Mouse (Mus musculus) inflammation-experienced regulatory T-cells, adult 6 months (primary cell): ENCODE results near the gene Ankrd55. TPM values are rescaled to one million over a fixed set of nuclear protein-coding genes. Genes with fewer than 3 reads are reported as not detected.
A peak's percentile ranks its signal among the peaks of the same experiment; 100 is the strongest.

ENCODE experiments used
- ATAC-seq: one replicate; pipeline ENCODE4 v1.8.0; 2017
- polyA plus RNA-seq, 3 experiments: library from polyadenylated mRNA; unstranded; fragments of 100-300 nt; shearing (Covaris generic); gene quantifications; one replicate each; pipeline ENCODE4 v1.2.1; 2017

Ankrd55 gene
- polyA plus RNA-seq, 3 experiments from 2014 or later, result 2.7 to 11.6 (median 8.5) TPM

GRCm38 (mm10) chr13:112344270-112344864 lies 56.1 kb downstream of the Ankrd55 start:
- ATAC-seq, result no peak

- no peak for ATAC-seq
These were observed 57.3 kb downstream of the Ankrd55 start for GRCm38 (mm10) chr13:112345542-112345941.

- ATAC-seq, result no peak
These were observed 57.8 kb downstream of the Ankrd55 start for GRCm38 (mm10) chr13:112346031-112346430.

- no peak for ATAC-seq
These were observed 58.5 kb downstream of the Ankrd55 start for GRCm38 (mm10) chr13:112346659-112347142.

- no peak for ATAC-seq
These were observed 60.0 kb downstream of the Ankrd55 start for GRCm38 (mm10) chr13:112348250-112348649.

GRCm38 (mm10) chr13:112348896-112349484 lies 60.7 kb downstream of the Ankrd55 start:
- ATAC-seq, result no peak

GRCm38 (mm10) chr13:112349500-112349899 lies 61.2 kb downstream of the Ankrd55 start:
- ATAC-seq, result no peak

GRCm38 (mm10) chr13:112351943-112352342 lies 63.7 kb downstream of the Ankrd55 start:
- ATAC-seq, result no peak

GRCm38 (mm10) chr13:112354109-112354867 lies 66.0 kb downstream of the Ankrd55 start:
- no peak for ATAC-seq

- peak; percentile 56 for ATAC-seq
These were observed 66.7 kb downstream of the Ankrd55 start for GRCm38 (mm10) chr13:112354958-112355357.

- peak; percentile 52 for ATAC-seq
These were observed 67.7 kb downstream of the Ankrd55 start for GRCm38 (mm10) chr13:112355794-112356486.

GRCm38 (mm10) chr13:112361575-112361974 lies 73.3 kb downstream of the Ankrd55 start:
- no peak for ATAC-seq

GRCm38 (mm10) chr13:112363218-112363617 lies 75.0 kb downstream of the Ankrd55 start:
- no peak for ATAC-seq

- no peak for ATAC-seq
These were observed 75.5 kb downstream of the Ankrd55 start for GRCm38 (mm10) chr13:112363746-112364145.

GRCm38 (mm10) chr13:112364698-112365097 lies 76.4 kb downstream of the Ankrd55 start:
- no peak for ATAC-seq

- ATAC-seq, result no peak
These were observed 77.1 kb downstream of the Ankrd55 start for GRCm38 (mm10) chr13:112365303-112365702.

GRCm38 (mm10) chr13:112365762-112366161 lies 77.5 kb downstream of the Ankrd55 start:
- no peak for ATAC-seq

- no peak for ATAC-seq
These were observed 78.2 kb downstream of the Ankrd55 start for GRCm38 (mm10) chr13:112366321-112367029.

GRCm38 (mm10) chr13:112371729-112372128 lies 83.5 kb downstream of the Ankrd55 start:
- ATAC-seq, result no peak

- no peak for ATAC-seq
These were observed 87.5 kb downstream of the Ankrd55 start for GRCm38 (mm10) chr13:112375766-112376165.

- no peak for ATAC-seq
These were observed 90.6 kb downstream of the Ankrd55 start for GRCm38 (mm10) chr13:112378782-112379305.

GRCm38 (mm10) chr13:112381476-112381875 lies 93.2 kb downstream of the Ankrd55 start:
- ATAC-seq, result no peak
